ENCODE assay signal across 21 mouse cellular contexts in the genomic region with DNA sequence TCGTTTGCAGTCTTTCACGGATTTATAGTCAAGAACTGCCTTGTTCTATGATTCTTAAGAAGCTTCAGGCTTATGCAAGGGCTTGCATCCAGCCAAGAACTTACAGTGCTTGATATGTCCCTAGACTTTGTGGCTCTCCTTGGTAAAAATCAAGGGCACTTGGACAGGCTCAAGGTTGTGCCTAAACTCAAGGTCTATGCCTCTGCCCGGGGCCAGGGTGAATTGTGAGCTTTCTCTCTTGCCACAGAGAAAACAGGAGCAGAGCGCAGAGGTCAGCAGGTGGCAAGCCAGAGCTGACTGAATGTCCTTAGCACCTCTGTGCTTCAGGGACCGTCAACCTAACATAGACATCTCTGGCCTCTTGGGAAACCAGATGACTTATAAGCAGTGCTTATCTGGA.
DNase-seq lines count a peak whose midpoint lies in the region; ATAC-seq lines count a peak whose summit lies in the region.
"Had no signal": no experiment of that assay in that cellular context is flagged by ENCODE, and none has a peak within 500 bp of the region (broad histone marks: within the 10 kb centered on the region; RNA-seq: fewer than 3 reads in every experiment).

No protein-coding gene starts in this region.

- no peak overlapping the region for H3K4me2 ChIP-seq in hindbrain, embryonic 13.5 days
- H3K4me2 ChIP-seq: forebrain, embryonic 13.5 days; kidney, embryonic 15.5 days; liver, embryonic 15.5 days had no signal

- peaks cover 31% of the 10 kb centered on the region for H3K4me1 ChIP-seq in embryonic facial prominence, embryonic 10.5 days
- no peaks in the 10 kb centered on the region for H3K4me1 ChIP-seq in hindbrain, embryonic 13.5 days (replicated peaks)
- H3K4me1 ChIP-seq: forebrain, embryonic 13.5 days; liver, embryonic 15.5 days had no signal

- no peak overlapping the region for H3K9ac ChIP-seq in hindbrain, embryonic 13.5 days
- H3K9ac ChIP-seq: forebrain, embryonic 13.5 days; kidney, embryonic 15.5 days; liver, embryonic 15.5 days had no signal

- no peaks in the 10 kb centered on the region for H3K9me3 ChIP-seq in embryonic facial prominence, embryonic 10.5 days
- no peaks in the 10 kb centered on the region for H3K9me3 ChIP-seq in hindbrain, embryonic 13.5 days
- H3K9me3 ChIP-seq: forebrain, embryonic 13.5 days; heart, embryonic 10.5 days; hindbrain, embryonic 10.5 days; kidney, embryonic 15.5 days; liver, embryonic 15.5 days had no signal

- H3K27ac ChIP-seq in embryonic facial prominence, embryonic 10.5 days (replicated peaks): peak overlapping the region; percentile 12; the same call in 1 of the 2 replicates
- no peak overlapping the region for H3K27ac ChIP-seq in hindbrain, embryonic 13.5 days
- H3K27ac ChIP-seq: forebrain, embryonic 13.5 days; heart, embryonic 10.5 days; hindbrain, embryonic 10.5 days; kidney, embryonic 15.5 days; liver, embryonic 15.5 days; macrophage had no signal

- DNase-seq in ovary, adult 18-20 months (ENCODE audit: low spot score): peak; percentile 66
- DNase-seq in ovary, postnatal 10 days (ENCODE audit: low spot score): no peak
- peak; percentile 77 for DNase-seq in adrenal gland, postnatal 14 days
- no peak for DNase-seq in embryonic facial prominence, embryonic 10.5 days (ENCODE audit: low spot score)
- DNase-seq in MN1 (ENCODE audit: low spot score): no peak
- no peak for DNase-seq in cerebellum, adult 11 months
- DNase-seq: cerebellum, adult 9-10 months; heart, postnatal 10 days; kidney, postnatal 4 days; liver; right cerebral cortex, postnatal 14 days; thymus, postnatal 25 days had no signal

- no peaks in the 10 kb centered on the region for H3K36me3 ChIP-seq in embryonic facial prominence, embryonic 10.5 days (replicated peaks)
- H3K36me3 ChIP-seq in hindbrain, embryonic 13.5 days: no peaks in the 10 kb centered on the region
- H3K36me3 ChIP-seq: heart, embryonic 10.5 days; hindbrain, embryonic 10.5 days; kidney, embryonic 15.5 days; liver, embryonic 15.5 days had no signal

- H3K4me3 ChIP-seq in embryonic facial prominence, embryonic 10.5 days: no peak overlapping the region
- H3K4me3 ChIP-seq in hindbrain, embryonic 13.5 days: no peak overlapping the region
- H3K4me3 ChIP-seq: forebrain, embryonic 13.5 days; heart, embryonic 10.5 days; hindbrain, embryonic 10.5 days; kidney, embryonic 15.5 days; liver, embryonic 15.5 days had no signal

- ATAC-seq in hindbrain, embryonic 13.5 days (ENCODE audit: low FRiP score): no peak
- ATAC-seq: activated CD4-positive, CD25-positive, alpha-beta regulatory T cell, adult 4 months; forebrain, embryonic 13.5 days; intestine, postnatal 0 days had no signal

- H3K27me3 ChIP-seq in embryonic facial prominence, embryonic 10.5 days (replicated peaks; ENCODE audit: low read depth, poor library complexity, severe bottlenecking): no peaks in the 10 kb centered on the region
- H3K27me3 ChIP-seq in hindbrain, embryonic 13.5 days: no peaks in the 10 kb centered on the region
- H3K27me3 ChIP-seq: forebrain, embryonic 13.5 days; kidney, embryonic 15.5 days; liver, embryonic 15.5 days had no signal

- WGBS in embryonic facial prominence, embryonic 10.5 days: 69% methylated on average over 5 of the region's 5 CpGs
- WGBS in hindbrain, embryonic 13.5 days: 88% methylated on average over 5 of the region's 5 CpGs

Comparison
In these comparisons a context has a peak if more than half of its experiments do, and no peak if none do; other contexts are left out.
1. DNase-seq: peak in ovary, adult 18-20 months (single experiment) and adrenal gland, postnatal 14 days (single experiment); none in ovary, postnatal 10 days (single experiment), embryonic facial prominence, embryonic 10.5 days (single experiment), MN1 (single experiment) and cerebellum, adult 11 months (single experiment).